21 mouse cellular contexts compared by ENCODE assay signal in the genomic region with DNA sequence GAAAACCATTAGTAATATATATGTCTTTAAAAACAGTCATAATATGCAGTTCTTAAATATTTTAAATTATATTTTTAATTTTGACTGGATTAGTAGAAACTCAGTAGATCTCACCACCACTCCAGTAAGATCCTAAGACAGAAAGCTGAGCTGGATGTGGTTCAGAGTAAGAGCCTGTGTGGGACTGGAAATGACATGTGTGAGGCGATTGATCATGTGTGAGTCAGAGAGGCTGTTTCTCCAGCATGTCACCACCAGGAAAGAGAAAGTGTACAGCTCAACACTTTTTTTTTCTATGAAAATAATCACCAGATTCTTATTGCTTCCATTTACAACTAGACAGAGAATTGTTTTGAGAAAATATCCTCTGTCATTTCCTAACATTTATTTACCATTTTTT.
DNase-seq lines count a peak whose midpoint lies in the region; ATAC-seq lines count a peak whose summit lies in the region.
"Had no signal": no experiment of that assay in that cellular context is flagged by ENCODE, and none has a peak within 500 bp of the region (broad histone marks: within the 10 kb centered on the region; RNA-seq: fewer than 3 reads in every experiment).

No protein-coding gene starts in this region.

- 0 out of 2 replicates have a peak, but pooled peaks cover 3% of the 10 kb centered on the region for H3K4me1 ChIP-seq in lung, embryonic 15.5 days
- H3K4me1 ChIP-seq: forebrain, embryonic 10.5 days; forebrain, embryonic 13.5 days; hindbrain, embryonic 12.5 days; hindbrain, embryonic 15.5 days had no signal

- WGBS in lung, embryonic 15.5 days: 62% methylated on average over 1 of the region's 1 CpGs

- no peak overlapping the region for H3K27ac ChIP-seq in lung, embryonic 15.5 days
- H3K27ac ChIP-seq: forebrain, embryonic 10.5 days; forebrain, embryonic 13.5 days; gastrocnemius, adult 2 months; hindbrain, embryonic 12.5 days; hindbrain, embryonic 15.5 days had no signal

- no peak for DNase-seq in lung, adult 18-20 months
- DNase-seq in lung, postnatal 10 days: peak; percentile 44
- no peak for DNase-seq in lung, postnatal 4 days
- peak; percentile 12 for DNase-seq in lung, postnatal 14 days
- DNase-seq in neural tube, embryonic 10.5 days (ENCODE audit: extremely low spot score, low spot score): no peak
- DNase-seq: adrenal gland, adult 8-10 months; adrenal gland, postnatal 25 days; cerebellum, adult 18-20 months; cerebellum, adult 9-10 months; cerebellum, postnatal 14 days; gastrocnemius, adult 2 months; gastrocnemius, postnatal 14 days; heart, adult 11 months had no signal

- H3K9me3 ChIP-seq in lung, embryonic 15.5 days: no peaks in the 10 kb centered on the region
- H3K9me3 ChIP-seq: forebrain, embryonic 10.5 days; forebrain, embryonic 13.5 days; hindbrain, embryonic 12.5 days; hindbrain, embryonic 15.5 days had no signal

- no peaks in the 10 kb centered on the region for H3K36me3 ChIP-seq in lung, embryonic 15.5 days
- H3K36me3 ChIP-seq: forebrain, embryonic 10.5 days; hindbrain, embryonic 12.5 days; hindbrain, embryonic 15.5 days had no signal

- no peaks in the 10 kb centered on the region for H3K27me3 ChIP-seq in lung, embryonic 15.5 days
- H3K27me3 ChIP-seq: forebrain, embryonic 13.5 days; hindbrain, embryonic 12.5 days; hindbrain, embryonic 15.5 days had no signal

- ATAC-seq in lung, embryonic 15.5 days (ENCODE audit: borderline replicate concordance, extremely low read depth, low FRiP score, low TSS enrichment): peak; percentile 75; the same call in 1 of the 2 replicates
- ATAC-seq: CD4-positive, CD25-positive, alpha-beta regulatory T cell, adult 4 months; forebrain, embryonic 13.5 days; forebrain, embryonic 16.5 days had no signal

- H3K4me3 ChIP-seq in lung, embryonic 15.5 days: no peak overlapping the region
- H3K4me3 ChIP-seq: forebrain, embryonic 10.5 days; forebrain, embryonic 13.5 days; gastrocnemius, adult 2 months; hindbrain, embryonic 12.5 days; hindbrain, embryonic 15.5 days had no signal

- no peak overlapping the region for H3K9ac ChIP-seq in lung, embryonic 15.5 days
- H3K9ac ChIP-seq: forebrain, embryonic 13.5 days; hindbrain, embryonic 12.5 days; hindbrain, embryonic 15.5 days had no signal

- no peak overlapping the region for H3K4me2 ChIP-seq in lung, embryonic 15.5 days
- H3K4me2 ChIP-seq: forebrain, embryonic 13.5 days; heart, embryonic 11.5 days; hindbrain, embryonic 12.5 days; hindbrain, embryonic 15.5 days had no signal

Comparison
In these comparisons a context has a peak if more than half of its experiments do, and no peak if none do; other contexts are left out.
1. DNase-seq: peak in lung, postnatal 10 days (single experiment) and lung, postnatal 14 days (single experiment); none in lung, adult 18-20 months (0 of 2), lung, postnatal 4 days (0 of 2) and neural tube, embryonic 10.5 days (single experiment).